Mouse (Mus musculus): ENCODE measurements around the gene Polr2b.

Polr2b gene

DNA sequence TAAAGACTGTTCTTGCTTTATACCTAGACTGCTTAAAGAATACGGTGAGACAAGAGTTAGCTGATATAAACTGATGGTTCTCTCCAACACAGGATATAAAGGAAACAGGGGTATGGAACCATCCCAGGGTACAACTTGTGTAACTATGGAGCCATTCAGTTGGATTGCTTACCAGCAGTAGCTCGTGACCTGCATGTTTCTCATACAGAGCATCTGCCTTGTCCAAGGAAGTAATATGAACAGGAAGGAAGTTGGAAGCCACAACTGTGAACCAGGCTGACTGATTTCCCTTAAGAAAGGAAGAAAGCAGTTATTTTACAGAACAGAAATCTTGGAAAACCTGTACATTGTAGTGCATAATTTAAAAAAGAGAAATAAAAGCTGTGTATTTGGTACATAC is 10.5 kb upstream of the Polr2b start:
- DNase-seq, result no peak

DNA sequence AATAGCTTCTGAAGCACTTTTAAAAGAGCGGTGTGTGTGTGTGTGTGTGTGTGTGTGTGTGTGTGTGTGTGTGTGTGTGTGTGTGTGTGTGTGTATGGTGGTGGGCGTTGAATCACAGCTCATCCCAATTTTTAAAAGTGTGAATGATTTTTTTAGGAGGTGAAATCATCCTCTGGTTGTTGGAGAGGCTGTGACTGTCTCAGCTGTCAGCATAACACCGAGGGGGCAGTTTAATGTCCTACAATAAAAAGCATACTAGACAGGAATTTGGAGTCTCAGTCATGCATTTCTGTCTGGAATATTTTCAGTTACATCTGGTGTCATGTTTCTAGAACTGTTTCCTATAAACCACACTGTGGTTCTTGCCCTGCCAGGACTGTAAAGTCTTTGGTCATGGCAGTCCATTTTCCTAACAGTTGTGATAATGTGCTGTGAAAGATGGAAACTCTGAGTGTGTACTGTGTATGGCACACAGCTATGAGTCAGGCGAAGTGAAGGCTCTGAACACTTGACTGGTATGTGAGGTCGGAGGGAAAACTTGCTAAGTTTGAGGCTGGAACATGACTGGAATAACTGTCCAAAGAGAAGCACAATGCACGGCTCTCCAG is 8.5 kb upstream of the Polr2b start:
- DNase-seq, result no peak

DNA sequence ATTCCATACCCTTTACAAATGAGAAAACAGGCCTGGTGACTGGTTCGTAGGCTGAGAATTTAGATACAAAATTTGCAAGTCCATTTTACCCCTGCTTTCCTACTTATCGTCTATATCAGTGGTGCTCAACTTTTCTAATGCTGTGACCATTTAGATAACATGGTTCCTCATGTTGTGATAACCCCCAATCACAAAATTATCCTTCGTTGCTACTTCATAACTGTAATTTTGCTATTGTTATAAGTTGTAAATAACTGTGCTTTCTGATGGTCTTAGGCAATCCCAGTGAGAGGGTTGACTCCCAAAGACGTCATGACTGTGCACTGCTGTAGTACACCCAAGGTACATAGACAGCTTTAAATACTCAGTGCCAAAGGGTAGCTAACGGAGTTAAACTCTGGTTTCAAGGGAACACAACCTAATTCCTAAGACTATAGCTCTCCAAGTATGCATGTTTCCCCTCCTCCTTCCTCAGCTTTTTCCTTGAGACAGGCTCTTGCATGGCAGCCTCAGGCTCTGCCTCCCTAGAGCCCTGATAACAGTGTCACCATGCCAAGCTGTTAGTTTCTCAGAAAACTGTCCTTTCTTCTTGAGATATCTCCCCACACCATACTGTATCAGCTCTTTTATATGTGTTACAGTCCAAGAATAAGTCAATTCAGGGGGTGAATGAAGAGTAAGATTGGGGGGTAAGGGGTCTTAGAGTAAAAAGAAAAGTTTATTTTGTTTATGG is 2.0 kb upstream of the Polr2b start:
- peak; percentile 24 for DNase-seq

GRCm38 (mm10) chr5:77309051-77309906 is 668 bp upstream of the Polr2b start:
- DNase-seq, result peak; percentile 55

- DNase-seq, result no peak
Measured at GRCm38 (mm10) chr5:77314206-77314605, 4.3 kb downstream of the Polr2b start.

DNA sequence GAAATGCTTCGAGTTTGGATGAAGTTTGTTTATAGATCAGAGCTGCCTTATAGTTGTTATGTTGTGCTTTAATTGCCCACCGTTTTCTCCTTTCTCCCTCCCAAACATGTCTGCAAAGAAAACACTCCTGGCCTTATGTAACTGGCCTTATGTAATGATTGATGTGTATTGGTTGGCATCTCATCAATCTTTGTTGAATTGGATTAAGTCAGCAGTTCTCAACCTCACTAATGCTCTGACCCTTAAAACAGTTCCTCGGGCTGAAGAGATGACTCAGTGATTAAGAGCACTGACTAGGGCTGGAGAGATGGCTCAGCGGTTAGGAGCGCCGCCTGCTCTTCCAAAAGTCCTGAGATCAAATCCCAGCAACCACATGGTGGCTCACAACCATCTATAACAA is 5.0 kb downstream of the Polr2b start:
- no peak for DNase-seq

- no peak for DNase-seq
Measured at GRCm38 (mm10) chr5:77324936-77325335, 15.0 kb downstream of the Polr2b start.

DNA sequence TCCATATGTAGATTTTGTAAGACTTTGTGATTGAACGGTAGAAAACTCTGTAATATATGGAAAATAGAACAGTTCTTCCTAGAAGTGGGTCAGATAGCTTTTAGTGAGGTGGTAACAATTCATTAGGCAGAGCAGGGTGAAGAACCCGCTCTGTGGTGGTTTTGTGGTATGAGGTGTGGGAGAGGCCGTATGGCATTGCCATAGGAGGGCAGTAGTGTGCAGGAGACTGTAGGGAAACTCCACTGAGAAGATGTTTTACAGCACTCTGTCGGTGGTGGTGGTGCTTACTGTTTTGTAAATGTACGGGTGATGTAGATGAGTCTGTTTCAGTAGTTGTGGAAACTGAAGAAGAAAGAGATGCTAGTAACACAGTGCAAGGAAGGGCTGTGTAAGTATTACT is 20.2 kb downstream of the Polr2b start:
- DNase-seq, result no peak

- no peak for DNase-seq
Measured at GRCm38 (mm10) chr5:77340033-77340432, 30.1 kb downstream of the Polr2b start.

- DNase-seq, result no peak
Measured at GRCm38 (mm10) chr5:77348901-77349300, 39.0 kb downstream of the Polr2b start.

- DNase-seq, result no peak
Measured at GRCm38 (mm10) chr5:77349971-77350658, 40.2 kb downstream of the Polr2b start.

GRCm38 (mm10) chr5:77351691-77352090 is 41.7 kb downstream of the Polr2b start:
- no peak for DNase-seq

- DNase-seq, result peak; percentile 78
Measured at GRCm38 (mm10) chr5:77354361-77354787, 44.4 kb downstream of the Polr2b start.

DNA sequence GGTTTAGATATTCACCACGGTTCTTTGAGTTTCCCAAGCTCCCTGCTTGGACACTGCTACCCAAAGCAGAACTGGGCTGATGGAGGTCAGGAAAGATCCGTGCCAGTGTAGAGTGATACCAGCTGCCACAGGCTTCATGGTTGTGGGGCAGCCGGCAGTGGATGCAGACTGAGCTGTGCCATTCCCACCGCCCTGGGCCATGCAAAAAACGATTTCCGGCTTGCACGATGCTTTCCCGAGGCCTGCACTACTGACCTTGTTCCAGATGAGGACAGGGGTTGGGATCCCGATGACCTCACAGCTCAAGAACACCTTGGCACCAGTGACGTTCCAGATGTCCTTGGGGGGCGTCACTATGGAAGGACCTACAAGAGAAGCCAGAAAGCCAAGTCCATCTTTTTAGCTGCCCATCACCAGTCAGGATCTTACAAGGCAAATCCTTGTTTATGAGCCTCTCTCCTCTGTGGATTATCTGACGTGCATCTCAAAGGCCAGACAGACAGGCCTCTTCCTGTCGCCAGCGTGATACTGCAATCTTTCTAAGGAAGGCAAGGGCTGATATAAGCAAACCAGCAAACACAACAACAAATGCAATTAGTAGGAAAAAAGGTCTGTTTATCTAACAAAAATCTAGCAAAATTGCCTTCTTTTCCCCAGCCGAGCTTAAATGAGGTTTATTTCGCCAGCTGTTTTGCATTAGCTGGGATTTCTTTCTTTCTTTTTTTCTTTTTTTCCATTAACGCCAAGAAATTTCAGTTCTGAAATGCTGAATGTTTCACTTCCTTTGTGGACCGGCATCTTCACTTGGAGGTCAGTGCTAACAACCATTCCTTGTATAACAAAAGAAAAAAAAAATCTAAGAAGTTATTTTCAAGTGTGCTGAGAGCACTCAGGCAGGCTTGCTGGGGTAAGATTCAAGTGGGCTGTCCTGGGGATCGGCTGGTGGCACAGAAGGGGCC is 45.6 kb downstream of the Polr2b start:
- DNase-seq, result no peak

GRCm38 (mm10) chr5:77357405-77358149 is 47.6 kb downstream of the Polr2b start:
- DNase-seq, result peak; percentile 76

DNA sequence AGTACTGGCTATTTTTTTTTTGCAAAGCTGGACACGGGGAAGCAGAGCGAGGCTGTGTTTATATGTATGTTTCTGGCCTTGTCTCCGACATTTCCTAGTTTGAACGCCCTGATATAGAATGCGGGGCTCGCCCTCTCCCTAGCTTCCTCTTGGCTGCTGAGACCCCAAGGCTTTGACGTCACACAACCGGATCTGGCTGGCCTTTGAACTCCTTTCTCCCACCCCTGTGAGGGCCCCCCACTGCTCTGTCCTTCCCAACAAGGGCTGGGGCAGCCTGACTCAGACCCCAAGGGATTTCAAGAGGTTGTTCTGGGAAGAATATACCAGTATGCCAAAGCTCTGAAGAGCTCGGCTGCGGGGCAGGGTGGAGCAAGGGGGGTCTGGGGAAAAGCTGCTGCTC is 48.4 kb downstream of the Polr2b start:
- peak; percentile 45 for DNase-seq

GRCm38 (mm10) chr5:77359971-77360370 is 50.0 kb downstream of the Polr2b start:
- no peak for DNase-seq

DNA sequence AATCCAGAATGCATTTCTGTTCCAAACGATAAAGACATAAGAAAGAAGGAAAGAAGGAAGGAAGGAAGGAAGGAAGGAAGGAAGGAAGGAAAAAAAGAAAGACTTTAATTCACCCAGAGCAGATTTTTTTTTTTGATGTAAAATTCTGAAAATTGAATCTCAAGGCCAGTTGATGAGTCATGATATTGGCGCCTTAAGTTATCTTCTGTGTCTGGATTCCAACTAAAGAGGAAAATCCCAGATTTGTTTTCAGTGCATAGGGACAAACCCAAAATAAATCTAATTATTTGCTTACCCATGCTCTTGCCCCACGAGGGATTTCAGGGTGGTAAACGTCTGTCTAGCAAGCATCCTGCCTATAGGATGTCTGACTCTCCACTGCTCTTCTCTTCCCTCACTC is 51.1 kb downstream of the Polr2b start:
- DNase-seq, result no peak

DNA sequence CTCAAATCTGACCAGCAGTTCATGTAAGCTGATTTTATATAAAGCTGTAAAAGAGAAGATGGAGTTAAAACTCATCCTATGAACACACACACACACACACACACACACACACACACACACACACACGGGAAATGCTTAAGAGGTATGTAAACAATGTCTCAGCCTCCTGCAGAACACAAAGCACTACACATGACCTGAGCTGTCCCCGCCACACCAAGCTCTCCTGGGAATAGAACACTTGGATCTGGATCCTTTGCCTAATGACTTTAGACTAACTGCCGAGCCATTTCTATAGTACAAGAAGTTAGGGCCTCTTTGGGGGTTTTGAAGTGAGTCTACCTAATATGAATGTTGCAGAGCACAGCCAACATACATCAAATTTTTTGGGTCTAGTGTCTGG is 52.2 kb downstream of the Polr2b start:
- no peak for DNase-seq

GRCm38 (mm10) chr5:77363650-77364049 is 53.7 kb downstream of the Polr2b start:
- no peak for DNase-seq

GRCm38 (mm10) chr5:77364443-77365038 is 54.6 kb downstream of the Polr2b start:
- no peak for DNase-seq

Measured in liver (tissue).